Mouse (Mus musculus): Measurements from ENCODE around the gene Klhl26.

- no peak for TF ChIP-seq CTCF (IDR thresholded peaks at IDR 0.05; ENCODE audit: borderline replicate concordance, insufficient read depth, low read depth, low read length)
- TF ChIP-seq POLR2A (IDR thresholded peaks at IDR 0.05; ENCODE audit: borderline replicate concordance, insufficient read depth, low read length) = no peak
Measured at GRCm38 (mm10) chr8:70490061-70490879, 13.5 kb upstream of the Klhl26 start.

Measured in cerebellum, adult 2 months (tissue).